Mouse (Mus musculus): ENCODE results near the gene Evpl. TPM values are rescaled to one million over a fixed set of nuclear protein-coding genes. Genes with fewer than 3 reads are reported as not detected.

The Evpl gene
- polyA plus RNA-seq, 1 experiment: 0.07 TPM

DNA sequence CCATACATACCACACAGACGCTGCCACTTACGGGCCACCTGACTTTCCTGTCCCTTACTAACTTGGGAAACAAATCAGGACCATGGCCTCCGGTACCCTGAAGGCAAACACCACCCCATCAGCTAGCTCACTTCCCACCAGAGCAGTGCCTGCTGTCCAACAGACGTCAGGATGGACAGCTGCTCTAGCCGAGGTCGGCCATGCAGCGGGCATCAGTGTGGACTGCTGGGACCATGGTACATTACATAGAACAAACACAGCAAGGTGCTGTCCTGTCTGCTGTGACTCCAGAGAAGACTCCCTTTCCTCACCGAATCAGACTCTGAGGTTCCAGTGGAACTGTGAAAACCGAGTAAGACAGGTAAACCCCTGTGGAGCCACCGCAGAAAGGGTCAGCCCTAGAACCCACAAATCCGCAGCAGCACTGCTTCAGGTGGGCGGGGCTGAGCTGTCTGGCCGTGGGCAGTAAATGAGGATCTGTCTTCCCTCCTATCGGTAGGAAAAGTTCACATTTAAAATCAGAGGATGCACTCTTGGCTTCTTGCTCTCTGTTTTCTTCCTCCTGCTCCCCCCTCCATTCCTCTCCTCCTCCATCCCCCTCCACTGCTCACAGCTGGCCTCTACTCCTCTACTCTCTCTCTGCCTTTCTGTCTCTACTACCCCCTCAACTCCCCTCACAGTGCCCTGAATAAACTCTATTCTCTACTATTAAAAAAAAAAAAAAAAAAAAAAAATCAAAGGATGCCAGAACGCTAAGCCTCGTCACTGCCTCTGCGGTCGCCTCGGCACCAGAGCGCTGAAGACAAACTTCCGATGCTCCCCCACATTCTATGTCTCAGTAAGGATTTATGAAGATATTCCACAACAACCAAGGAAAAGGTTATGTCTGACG lies 17.5 kb upstream of the Evpl start:
- H3K4me3 ChIP-seq (ENCODE audit: extremely low read depth, insufficient read depth, insufficient read length): no peak overlapping the region
- no peak for TF ChIP-seq CTCF (IDR thresholded peaks at IDR 0.05; ENCODE audit: extremely low read depth, insufficient read depth, insufficient read length, insufficient replicate concordance)
- TF ChIP-seq POLR2A (IDR thresholded peaks at IDR 0.05; ENCODE audit: low read depth, low read length): no peak
- no peaks in the 10 kb centered on the region for H3K4me1 ChIP-seq (ENCODE audit: control insufficient read depth, insufficient read depth, insufficient read length)
- H3K27me3 ChIP-seq (ENCODE audit: control insufficient read depth, insufficient read depth, low read length): no peaks in the 10 kb centered on the region
- no peak overlapping the region for H3K27ac ChIP-seq (ENCODE audit: insufficient read depth, low read length)
- WGBS: 42% methylated on average over 22 of the region's 22 CpGs
- H3K36me3 ChIP-seq (ENCODE audit: control insufficient read depth, insufficient read depth, low read length): peaks cover 35% of the 10 kb centered on the region
- DNase-seq (ENCODE audit: low read depth in 1 of 2, low spot score in 2 of 2): no peak

GRCm38 (mm10) chr11:116254627-116255026 lies 16.8 kb upstream of the Evpl start:
- Histone ChIP-seq H3K27ac (ENCODE audit: insufficient read depth, low read length) (no peak overlapping the region), H3K4me1 (ENCODE audit: control insufficient read depth, insufficient read depth, insufficient read length) (no peaks in the 10 kb centered on the region), H3K36me3 (ENCODE audit: control insufficient read depth, insufficient read depth, low read length) (peaks cover 36% of the 10 kb centered on the region), H3K27me3 (ENCODE audit: control insufficient read depth, insufficient read depth, low read length) (no peaks in the 10 kb centered on the region), H3K4me3 (ENCODE audit: extremely low read depth, insufficient read depth, insufficient read length) (no peak overlapping the region)
- TF ChIP-seq CTCF (IDR thresholded peaks at IDR 0.05; ENCODE audit: extremely low read depth, insufficient read depth, insufficient read length, insufficient replicate concordance) (no peak), POLR2A (IDR thresholded peaks at IDR 0.05; ENCODE audit: low read depth, low read length) (no peak)
- 18% methylated on average over 9 of the region's 9 CpGs for WGBS
- DNase-seq (ENCODE audit: low read depth in 1 of 2, low spot score in 2 of 2): no peak

DNA sequence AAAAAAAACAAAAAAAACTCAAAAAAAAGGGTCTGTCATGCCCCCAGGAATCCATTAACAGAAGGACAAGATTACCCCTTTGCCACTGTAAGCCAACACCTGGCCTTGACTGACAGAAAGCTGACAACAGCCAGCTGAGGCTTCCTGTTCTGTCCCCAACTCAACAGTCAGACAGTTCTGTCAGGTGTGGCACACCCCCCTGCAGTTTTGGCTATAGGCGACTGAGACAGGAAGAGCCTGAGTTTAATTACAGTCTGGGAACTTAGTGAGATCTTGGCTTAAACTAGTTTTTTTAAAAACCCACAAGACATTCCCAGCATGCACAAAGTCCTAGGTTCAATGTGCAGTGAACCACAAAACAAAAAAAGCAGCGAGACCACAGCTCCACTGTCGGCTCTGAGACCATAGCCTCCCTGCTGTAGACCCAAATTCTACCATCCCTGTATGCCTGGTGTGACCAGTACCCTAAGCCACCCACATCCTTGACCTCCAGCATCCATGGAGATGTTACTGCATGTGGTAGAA lies 15.3 kb upstream of the Evpl start:
- 20% methylated on average over 3 of the region's 3 CpGs for WGBS
- H3K36me3 ChIP-seq (ENCODE audit: control insufficient read depth, insufficient read depth, low read length): peaks cover 43% of the 10 kb centered on the region
- DNase-seq (ENCODE audit: low read depth in 1 of 2, low spot score in 2 of 2): no peak
- no peak overlapping the region for H3K4me3 ChIP-seq (ENCODE audit: extremely low read depth, insufficient read depth, insufficient read length)
- H3K27me3 ChIP-seq (ENCODE audit: control insufficient read depth, insufficient read depth, low read length): no peaks in the 10 kb centered on the region
- H3K4me1 ChIP-seq (ENCODE audit: control insufficient read depth, insufficient read depth, insufficient read length): no peaks in the 10 kb centered on the region
- no peak overlapping the region for H3K27ac ChIP-seq (ENCODE audit: insufficient read depth, low read length)
- TF ChIP-seq POLR2A (IDR thresholded peaks at IDR 0.05; ENCODE audit: low read depth, low read length): no peak
- no peak for TF ChIP-seq CTCF (IDR thresholded peaks at IDR 0.05; ENCODE audit: extremely low read depth, insufficient read depth, insufficient read length, insufficient replicate concordance)

DNA sequence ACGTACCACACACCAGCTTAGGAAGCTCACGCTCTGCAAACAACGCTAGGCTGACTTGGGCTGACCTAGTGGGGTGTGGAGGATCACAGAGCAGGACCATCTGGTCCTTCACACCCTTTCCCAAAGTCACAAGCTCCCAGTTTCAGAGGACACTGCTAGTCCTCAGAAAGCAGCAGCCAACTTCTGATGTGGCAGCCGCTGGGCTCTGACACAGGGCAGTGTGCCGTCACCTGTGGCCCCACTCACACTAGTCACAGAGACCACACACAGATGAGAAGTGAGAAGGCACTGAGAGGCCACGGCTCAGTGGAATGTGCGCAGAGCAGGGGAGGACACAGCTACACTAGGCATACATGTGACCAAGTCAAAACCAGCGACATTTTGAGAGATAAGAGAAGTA lies 13.0 kb upstream of the Evpl start:
- Histone ChIP-seq H3K36me3 (ENCODE audit: control insufficient read depth, insufficient read depth, low read length) (peaks cover 60% of the 10 kb centered on the region), H3K27ac (ENCODE audit: insufficient read depth, low read length) (no peak overlapping the region), H3K4me1 (ENCODE audit: control insufficient read depth, insufficient read depth, insufficient read length) (no peaks in the 10 kb centered on the region), H3K27me3 (ENCODE audit: control insufficient read depth, insufficient read depth, low read length) (no peaks in the 10 kb centered on the region), H3K4me3 (ENCODE audit: extremely low read depth, insufficient read depth, insufficient read length) (no peak overlapping the region)
- TF ChIP-seq POLR2A (IDR thresholded peaks at IDR 0.05; ENCODE audit: low read depth, low read length) (no peak), CTCF (IDR thresholded peaks at IDR 0.05; ENCODE audit: extremely low read depth, insufficient read depth, insufficient read length, insufficient replicate concordance) (no peak)
- 92% methylated on average over 8 of the region's 8 CpGs for WGBS
- no peak for DNase-seq (ENCODE audit: low read depth in 1 of 2, low spot score in 2 of 2)

- Histone ChIP-seq H3K36me3 (ENCODE audit: control insufficient read depth, insufficient read depth, low read length) (peaks cover 70% of the 10 kb centered on the region), H3K4me1 (ENCODE audit: control insufficient read depth, insufficient read depth, insufficient read length) (no peaks in the 10 kb centered on the region), H3K4me3 (ENCODE audit: extremely low read depth, insufficient read depth, insufficient read length) (no peak overlapping the region), H3K27me3 (ENCODE audit: control insufficient read depth, insufficient read depth, low read length) (no peaks in the 10 kb centered on the region), H3K27ac (ENCODE audit: insufficient read depth, low read length) (no peak overlapping the region)
- no peak for TF ChIP-seq CTCF (IDR thresholded peaks at IDR 0.05; ENCODE audit: extremely low read depth, insufficient read depth, insufficient read length, insufficient replicate concordance)
- 90% methylated on average over 14 of the region's 14 CpGs for WGBS
- DNase-seq (ENCODE audit: low read depth in 1 of 2, low spot score in 2 of 2): no peak
Observed at GRCm38 (mm10) chr11:116247502-116248222, 9.8 kb upstream of the Evpl start.

DNA sequence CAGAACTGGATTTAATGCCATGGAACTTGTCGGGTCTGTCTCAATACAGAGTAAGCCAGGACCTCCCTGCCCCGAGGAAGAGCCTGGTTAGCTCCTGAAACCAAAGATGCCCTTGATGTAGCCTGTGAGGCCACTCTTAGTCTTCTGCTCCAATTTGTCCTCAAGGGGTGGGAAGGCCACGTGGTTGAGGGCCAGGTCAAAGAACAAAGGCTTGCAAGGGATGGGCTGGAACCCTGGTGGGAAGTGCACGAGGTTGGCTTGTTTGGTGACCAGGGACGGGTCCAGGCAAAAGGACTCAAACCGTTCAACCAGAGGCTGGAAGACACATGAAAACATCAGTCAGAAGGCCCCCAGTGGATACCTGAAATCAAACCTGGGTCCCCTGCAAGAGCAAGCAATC lies 7.7 kb upstream of the Evpl start:
- no peak overlapping the region for H3K4me3 ChIP-seq (ENCODE audit: extremely low read depth, insufficient read depth, insufficient read length)
- DNase-seq (ENCODE audit: low read depth in 1 of 2, low spot score in 2 of 2): no peak
- H3K27ac ChIP-seq (ENCODE audit: insufficient read depth, low read length): no peak overlapping the region
- no peak for TF ChIP-seq CTCF (IDR thresholded peaks at IDR 0.05; ENCODE audit: extremely low read depth, insufficient read depth, insufficient read length, insufficient replicate concordance)
- TF ChIP-seq POLR2A (IDR thresholded peaks at IDR 0.05; ENCODE audit: low read depth, low read length): no peak
- H3K36me3 ChIP-seq (ENCODE audit: control insufficient read depth, insufficient read depth, low read length): peaks cover 54% of the 10 kb centered on the region
- 91% methylated on average over 6 of the region's 6 CpGs for WGBS
- no peaks in the 10 kb centered on the region for H3K27me3 ChIP-seq (ENCODE audit: control insufficient read depth, insufficient read depth, low read length)
- H3K4me1 ChIP-seq (ENCODE audit: control insufficient read depth, insufficient read depth, insufficient read length): no peaks in the 10 kb centered on the region
